Mouse (Mus musculus): ENCODE results near the gene Kcnh7. TPM values are rescaled to one million over a fixed set of nuclear protein-coding genes. Genes with fewer than 3 reads are reported as not detected.

Gene Kcnh7
- total RNA-seq, 2 experiments from 2014 or later: 55.8 to 62.8 TPM

DNA sequence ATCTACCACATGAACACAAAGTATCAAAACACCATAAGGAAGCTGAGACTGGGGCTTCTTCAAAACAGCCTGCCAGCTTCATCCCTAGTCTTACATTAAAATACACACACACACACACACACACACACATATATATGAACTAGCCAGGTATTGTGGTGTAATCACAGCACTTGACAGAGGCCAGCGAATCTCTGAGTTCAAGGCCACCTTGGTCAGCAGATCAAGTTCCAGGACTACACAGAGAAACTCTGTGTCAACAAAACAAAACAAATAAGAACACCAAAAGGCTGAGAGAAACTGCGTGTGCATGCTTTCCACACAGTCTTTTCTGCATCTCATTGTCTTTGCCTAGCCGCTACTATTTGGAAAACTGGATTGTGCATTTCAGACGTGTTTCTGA is 531.6 kb downstream of the Kcnh7 start:
- intact Hi-C loops (cut with DNase I): loop anchor here (10.0 kb wide), 1 partner anchor 802 kb away; no protein-coding TSS in a partner anchor
- DNase-seq: no peak

DNA sequence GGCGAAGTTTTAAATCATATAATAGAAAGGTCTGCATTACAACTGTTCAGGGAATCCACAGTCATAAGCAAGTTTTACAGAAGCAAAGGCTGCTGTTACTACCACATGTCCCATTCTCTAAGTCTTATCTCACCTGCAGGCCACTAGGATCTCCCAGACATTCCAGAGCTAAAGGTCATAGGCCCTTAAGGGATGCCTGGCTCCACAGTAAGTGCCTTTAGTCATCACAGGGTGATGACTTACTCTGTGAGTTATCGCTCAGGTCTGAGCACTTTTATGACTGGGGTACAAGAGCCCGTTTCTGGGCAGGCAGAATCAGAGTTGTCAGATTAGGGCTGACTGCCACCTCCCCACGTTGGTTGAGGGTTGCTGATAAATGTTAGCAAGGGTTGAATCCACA is 532.2 kb downstream of the Kcnh7 start:
- no peak for DNase-seq
- intact Hi-C loops (cut with DNase I): loop anchor here (10.0 kb wide), 1 partner anchor 803 kb away; no protein-coding TSS in a partner anchor

DNA sequence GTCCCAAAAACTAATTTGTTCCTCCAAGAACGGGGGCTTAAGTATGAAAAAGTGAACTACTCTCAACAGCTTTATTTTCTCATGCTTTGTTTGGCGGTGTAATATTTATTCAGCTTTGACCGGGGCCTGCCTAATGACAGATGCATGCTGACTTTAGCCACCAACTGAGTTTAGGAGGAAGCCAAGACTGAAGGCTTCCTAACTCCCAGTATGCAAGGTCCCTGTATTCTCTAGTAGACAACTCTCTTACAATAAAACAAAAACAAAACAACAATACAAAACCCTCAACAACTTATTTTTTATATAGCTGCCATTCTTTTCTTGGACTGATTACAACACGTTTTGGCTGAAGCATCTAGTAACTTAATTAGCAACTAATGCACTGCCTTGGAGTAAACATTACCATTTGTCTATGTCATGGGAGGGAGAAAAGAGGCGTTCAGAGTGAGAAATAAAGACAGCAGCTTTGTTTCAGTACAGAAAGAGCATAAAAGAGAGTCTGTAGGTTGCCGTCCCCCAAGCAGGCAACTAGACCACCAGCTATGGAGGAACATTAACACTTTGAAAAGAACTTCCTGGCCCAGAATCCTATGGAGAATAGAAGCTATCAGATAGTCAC is 537.3 kb downstream of the Kcnh7 start:
- DNase-seq: no peak
- intact Hi-C loops (cut with DNase I): no loop called here

GRCm38 (mm10) chr2:62646014-62646645 is 538.0 kb downstream of the Kcnh7 start, which contains the start of gene Ifih1:
TSS of gene Ifih1 (minus strand) at chr2:62646255.
- intact Hi-C loops (cut with DNase I): no loop called here
- peak; percentile 40 for DNase-seq

- DNase-seq: no peak
- intact Hi-C loops (cut with DNase I): no loop called here
Observed at GRCm38 (mm10) chr2:62645475-62645874, 538.6 kb downstream of the Kcnh7 start.

DNA sequence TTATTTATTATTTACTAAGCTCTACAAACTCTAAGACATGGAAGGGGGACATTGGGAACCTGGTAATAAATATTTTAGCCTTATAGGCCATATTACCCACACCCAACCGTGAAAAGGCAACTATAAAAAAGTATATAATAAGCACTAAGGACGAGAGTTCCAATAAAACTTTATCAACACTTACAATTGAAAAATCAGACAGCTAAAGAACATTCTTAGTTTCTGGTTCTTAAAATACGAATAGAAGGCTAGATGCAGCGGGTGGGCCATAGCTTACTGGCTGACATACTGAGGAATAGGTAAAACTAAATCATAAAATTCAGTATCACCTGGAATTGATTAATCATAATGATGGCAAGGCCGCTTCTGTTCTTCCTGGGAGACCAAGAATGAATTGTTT is 539.2 kb downstream of the Kcnh7 start:
- intact Hi-C loops (cut with DNase I): no loop called here
- no peak for DNase-seq

Measured in left cerebral cortex, postnatal 4 days (tissue).